Mouse (Mus musculus): ENCODE results near the gene Arglu1.

The Arglu1 gene

DNA sequence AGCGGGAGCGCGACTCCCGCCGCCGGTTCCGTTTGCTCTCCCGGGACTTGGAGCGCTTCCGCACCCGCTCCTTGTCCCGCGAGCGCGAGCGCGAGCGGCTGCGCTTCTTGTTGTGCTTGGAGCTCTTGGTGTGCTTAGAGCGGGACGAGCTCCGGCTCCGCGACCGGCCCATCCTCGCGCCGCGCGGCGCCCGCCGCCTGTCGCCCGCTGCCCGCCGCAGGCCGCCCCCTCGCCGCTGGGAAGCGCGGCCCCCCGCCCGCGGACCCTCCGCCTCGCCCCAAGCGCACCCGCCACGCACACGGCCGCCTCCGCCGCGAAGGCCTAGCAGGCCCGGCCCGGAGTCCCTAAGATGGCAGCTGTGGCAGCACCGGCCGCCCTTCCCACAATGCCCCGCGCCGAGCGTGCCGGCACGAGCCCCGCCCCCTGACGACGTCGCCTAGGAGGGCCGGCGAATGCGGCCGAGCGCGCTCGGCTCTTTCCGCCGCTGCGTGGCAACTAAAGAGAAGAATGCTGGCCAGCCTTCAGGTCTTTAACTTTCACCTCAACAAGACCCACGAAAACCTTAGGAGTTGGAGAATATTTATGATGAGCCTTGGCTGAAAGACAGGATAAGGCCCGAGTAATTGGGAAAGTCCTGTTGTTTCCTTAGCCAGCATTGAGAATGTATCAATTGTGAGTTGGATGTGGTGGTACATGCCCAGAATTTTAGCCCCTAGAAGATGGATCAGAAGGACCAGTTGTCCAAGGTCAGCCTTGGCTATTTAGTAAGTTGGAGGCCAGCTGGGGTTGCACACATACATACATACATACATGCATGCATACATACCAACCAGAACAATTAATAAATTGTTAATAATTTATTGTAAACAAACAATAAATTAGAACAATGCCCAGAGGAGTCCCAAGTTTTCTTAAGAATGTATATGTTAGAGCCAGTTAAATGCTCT lies at the start of gene Arglu1:
Arglu1 (minus strand) TSS at position 376 of the 947 bp plus-strand sequence.
- peak; percentile 96 for DNase-seq

DNA sequence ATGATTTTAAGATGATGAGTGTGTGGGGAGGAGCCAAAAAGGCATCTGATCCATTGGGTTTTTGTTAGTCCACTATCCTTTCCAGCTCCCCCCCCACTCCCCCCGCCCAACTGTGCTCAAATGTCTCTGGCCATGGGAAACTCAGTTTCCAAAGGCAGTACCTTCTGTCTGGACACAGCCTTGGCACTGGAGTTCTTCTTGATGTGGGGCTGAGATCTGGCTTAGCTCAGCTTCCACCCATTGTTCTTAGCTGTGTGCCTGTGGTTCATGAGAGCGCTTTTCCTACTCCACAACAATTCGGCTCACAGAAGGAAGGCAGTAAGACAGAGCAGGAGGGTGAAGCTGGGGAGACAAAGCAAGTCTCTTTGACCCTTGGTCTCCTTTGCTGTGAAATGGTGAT lies 47.0 kb upstream of the Arglu1 start:
- no peak for DNase-seq

DNA sequence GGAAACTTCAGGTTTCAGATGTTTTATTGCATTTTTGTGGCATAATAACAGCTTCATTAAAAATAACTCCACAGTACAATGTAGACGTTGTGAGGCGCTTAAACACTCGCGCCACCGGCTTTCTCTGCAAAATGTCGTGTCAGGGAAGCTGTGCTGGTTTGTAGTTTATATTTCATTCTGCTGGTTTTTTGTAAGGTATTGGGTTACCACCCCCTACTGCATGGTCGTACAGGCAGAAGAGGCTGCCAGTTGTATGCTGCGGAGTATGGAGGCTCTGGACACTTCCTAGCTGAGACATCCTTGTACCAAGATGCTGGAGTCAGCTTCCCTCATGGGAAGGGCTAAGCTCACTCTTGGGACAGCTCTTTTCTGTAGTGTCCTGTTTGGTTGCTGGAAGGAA lies 46.5 kb upstream of the Arglu1 start:
- no peak for DNase-seq

DNA sequence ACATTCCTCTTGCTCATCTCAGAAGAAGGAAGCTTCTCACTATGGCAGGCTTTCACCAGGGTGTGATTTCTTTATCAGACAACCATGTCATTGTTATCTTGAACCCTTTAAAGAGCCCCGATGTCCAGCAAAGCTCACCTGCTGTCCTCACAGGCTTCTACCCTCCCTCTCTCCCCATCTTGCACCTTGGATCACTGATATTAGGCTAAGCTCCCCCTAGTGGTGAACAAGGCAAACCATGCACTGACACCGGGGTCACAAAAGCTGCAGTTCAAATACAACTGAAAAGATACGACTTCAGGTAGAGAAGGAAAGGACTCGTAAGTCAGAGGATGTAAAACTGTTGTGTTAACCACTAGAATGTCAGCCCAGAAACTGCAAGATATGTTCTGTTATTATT lies 43.5 kb upstream of the Arglu1 start:
- DNase-seq: peak; percentile 4

DNA sequence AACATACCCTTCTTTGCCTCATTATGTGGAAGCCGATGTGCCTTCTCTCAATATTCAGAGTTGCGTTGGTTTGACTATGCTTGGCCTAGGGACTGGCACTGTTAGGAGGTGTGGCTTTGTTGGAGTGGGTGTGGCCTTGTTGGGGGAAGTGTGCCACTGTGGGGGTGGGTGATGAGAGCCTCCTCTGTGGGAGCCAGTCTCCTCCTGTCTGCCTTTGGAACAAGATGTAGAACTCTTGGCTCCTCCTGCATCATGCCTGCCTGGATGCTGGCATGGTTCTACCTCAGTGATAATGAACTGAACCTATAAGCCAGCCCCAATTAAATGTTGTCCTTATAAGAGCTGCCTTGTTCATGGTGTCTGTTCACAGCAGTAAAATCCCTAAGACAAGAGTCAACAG lies 38.3 kb upstream of the Arglu1 start:
- no peak for DNase-seq

DNA sequence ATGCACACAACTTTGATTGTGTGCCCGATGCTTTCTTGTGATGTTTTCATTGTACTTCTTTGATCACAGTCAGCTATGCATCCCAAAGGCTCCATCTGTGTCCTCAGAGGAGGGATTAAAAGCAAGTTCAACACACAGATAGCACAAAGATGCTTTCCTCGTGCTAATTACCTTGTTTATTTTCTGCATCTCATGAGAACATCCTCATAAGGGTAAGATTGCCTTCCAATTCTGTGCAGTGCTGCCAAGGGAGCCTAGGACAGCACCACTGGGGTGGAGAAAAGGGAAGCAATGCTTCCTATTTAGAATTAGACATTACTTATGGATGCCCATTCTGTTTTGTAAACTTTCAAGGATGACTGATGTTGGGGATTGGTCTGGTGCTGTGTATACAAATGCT lies 36.2 kb upstream of the Arglu1 start:
- no peak for DNase-seq

DNA sequence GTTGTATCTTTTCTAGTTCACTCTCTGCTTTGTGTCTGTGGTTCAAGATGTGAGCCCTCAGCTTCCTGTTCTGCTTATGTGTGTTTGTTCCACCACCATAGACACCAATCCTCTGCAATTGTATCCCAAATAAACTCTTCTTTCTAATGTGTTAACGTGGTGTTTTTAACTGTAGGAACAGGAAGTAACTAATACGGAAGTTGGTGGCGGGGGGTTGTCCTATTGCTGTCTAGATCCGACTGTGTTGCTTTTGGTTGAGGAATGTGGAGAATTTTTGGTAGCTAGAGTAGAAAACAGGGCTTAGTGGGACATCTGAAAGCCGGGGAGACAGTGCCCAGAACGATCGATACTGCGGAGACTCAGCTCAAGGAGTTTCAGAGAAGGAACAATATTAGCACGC lies 14.5 kb upstream of the Arglu1 start:
- DNase-seq: no peak

DNA sequence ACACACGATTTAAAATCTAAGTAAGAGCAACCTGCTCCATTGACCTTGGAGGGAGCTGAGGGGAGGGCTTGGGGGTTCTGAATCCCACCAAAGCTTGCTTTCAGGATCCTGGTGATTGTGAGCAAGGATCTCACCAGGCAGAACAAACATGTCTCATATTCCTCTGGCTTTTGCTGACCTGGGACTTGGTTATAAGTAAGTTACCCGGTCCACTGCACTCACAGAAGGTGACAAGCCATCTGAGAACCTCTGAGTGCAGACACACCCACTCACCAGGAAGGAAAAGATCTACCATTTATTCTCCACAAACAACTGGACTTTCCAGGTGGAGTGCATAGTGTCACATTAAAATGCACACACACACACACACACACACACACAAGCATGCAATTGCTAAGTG lies 13.3 kb upstream of the Arglu1 start:
- no peak for DNase-seq

DNA sequence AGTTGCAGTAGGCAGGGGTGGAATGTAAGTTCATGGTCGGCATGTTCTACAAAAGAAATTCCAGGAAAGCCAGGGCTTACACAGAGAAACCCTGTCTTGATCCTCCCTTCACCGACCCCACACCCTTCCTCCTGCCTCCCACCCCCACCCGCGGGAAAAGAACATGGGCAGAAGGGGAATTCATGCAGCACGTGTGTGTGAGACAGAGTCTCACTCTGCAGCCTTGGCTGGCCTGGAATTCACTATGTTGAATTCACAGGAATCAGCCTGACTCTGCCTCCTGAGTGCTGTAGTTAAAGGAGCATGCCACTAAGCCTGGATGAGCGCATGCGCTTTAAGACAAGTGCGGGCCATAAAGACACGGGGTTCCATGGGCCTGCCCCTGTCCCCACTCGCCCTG lies 10.5 kb upstream of the Arglu1 start:
- no peak for DNase-seq

DNA sequence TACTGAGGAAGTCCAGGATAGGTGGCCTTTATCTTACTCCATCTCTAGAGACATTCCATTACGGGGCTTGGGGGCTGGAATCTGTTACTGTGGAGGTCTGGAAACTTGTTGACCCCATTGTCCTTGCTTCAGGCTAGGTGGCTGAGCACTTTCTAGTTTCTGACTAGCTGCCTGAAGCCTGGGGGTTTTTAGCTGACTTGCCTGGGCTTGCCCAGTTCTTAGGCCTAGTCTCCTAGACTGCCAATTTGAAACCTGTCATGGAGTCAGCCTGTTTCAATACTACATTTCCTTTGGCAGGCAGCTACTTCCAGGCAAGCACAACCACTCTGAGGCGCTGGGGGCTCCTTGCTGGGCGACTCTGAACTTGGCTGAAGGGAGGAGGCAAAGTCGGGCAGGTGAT lies 9.9 kb upstream of the Arglu1 start:
- DNase-seq: no peak

DNA sequence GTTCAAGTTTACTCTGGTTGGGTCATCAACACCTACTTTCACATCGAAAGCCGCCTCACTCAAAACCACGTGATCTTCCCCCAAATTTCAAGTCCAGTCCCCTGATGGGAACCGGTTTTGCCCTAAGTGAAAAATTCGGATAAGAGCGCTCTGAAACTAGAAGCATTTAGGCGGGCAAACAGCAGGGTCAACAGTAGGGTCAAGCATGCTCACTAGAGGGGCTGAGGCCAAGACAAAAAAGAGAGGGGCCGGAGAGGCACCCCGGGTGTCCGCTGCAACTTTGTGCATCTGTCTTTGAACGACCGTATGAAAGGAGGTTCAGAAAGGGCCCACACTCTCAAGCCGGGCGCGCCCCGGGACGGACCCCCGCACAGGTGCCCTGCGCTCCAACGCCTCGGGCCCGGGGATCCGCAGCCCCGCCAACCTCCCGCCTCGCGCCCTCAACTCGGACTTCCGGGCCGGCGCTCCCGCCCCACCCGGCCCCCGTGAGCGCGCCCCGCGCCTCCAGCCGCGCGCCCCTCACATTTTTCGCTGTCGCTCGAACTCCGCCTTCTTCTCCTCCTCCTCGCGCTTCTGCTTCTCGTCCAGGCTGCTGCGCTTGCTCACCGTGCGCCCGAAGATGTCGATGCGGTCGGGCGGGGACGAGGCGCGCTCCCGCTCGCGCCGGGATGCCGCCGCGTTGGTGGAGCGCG lies 721 bp downstream of the Arglu1 start:
- peak; percentile 53 for DNase-seq

DNA sequence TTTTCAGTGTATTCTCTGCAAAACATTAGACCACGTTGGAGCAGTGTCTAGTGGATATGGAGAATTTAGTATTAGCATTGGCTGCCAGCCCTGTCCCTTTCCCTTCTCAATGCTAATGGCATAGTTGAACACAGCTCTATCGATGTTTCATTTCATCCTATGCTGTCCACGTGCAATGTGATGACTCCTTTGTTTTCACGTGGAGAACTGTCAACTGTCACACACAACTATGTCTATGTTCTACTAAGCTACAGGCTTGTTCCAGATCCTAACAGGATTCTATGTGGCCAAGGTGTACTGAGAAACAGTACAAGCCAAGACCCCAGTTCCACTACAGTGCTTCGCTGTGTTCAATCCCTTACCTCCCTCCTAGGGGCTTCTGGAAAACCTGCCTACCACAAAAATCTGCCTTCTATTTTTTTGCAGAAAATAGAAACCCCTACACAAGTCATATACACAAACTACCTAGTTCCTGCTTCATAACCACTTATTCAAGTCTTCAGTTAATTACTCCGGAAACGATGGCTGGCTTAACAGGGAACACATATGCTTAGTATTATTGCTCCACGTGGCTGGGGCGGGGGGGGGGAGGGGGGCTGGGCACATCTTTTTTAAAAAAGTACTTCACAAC lies 1.4 kb downstream of the Arglu1 start:
- DNase-seq: no peak

DNA sequence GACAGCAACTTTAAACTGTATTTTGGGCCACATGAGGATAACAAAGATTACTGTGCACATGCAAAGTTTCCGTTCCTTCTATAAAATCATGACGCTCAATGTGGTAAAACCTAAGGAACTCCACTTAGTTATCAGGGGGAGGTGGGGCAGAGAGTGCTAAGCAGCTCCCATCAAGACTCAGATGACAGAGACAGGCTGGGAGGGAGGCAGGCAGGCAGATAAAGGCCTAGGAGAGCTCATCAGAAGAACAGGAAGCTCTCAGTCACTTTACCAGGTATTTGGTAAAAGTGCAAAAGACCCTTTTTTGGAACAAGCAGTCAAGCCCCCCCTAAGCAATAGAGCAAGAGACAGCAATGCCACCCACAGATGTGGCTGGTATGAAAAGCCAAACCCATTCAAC lies 4.8 kb downstream of the Arglu1 start:
- no peak for DNase-seq

DNA sequence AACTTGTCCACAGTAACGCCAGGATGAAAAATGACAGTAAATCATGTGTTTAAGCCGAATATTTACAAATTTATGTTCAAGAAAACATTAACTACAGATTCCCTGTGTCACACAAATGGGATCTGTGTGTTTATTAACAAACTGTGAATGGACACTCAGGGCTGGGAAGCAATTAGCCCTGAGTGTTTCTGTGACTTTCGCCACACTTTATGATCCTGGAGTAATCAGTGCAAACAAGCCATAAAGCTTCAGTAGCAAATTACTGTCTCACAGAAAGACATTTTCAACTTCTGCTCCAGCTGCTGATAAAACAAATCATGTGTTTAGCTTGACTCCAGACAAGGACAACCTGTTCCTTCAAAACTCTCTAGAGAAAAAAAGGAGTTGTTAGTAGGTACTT lies 7.6 kb downstream of the Arglu1 start:
- DNase-seq: no peak

DNA sequence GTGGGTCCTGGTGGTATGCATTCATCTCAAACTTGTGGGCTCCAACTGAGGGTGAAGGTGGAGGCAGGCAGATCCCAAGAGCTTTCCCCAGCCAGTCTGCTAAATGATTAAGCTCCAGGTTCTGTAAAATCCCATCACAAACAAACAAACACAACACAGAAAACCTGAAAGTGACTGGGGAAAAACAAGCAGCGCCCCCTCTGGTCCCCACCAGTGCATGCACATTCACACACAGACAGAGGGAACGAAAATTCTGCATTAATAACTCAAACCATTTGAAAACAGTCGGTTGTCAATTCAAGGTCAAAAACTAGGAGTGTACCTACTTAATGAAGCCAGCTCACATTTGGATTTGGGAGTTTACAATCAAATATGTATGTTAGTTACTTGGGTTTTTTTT lies 12.1 kb downstream of the Arglu1 start:
- no peak for DNase-seq

DNA sequence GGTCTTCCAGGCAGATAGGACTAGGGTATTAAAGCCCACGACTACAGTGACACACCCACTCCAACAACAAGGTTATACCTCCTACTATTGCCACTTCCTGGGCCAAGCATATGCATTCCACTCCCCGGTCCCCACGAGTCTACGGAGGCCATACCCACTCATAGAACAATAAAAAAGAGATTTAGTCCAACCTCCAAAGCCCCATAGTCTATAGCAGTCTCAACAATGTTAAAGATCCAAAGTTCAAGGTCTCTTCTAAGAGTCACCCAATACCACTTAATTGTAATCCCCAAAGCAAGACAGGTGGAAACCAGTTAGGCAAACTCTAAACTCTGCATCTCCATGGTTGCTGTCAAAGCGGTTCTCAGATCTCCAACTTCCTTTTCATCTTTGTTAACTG lies 15.5 kb downstream of the Arglu1 start:
- DNase-seq: no peak

DNA sequence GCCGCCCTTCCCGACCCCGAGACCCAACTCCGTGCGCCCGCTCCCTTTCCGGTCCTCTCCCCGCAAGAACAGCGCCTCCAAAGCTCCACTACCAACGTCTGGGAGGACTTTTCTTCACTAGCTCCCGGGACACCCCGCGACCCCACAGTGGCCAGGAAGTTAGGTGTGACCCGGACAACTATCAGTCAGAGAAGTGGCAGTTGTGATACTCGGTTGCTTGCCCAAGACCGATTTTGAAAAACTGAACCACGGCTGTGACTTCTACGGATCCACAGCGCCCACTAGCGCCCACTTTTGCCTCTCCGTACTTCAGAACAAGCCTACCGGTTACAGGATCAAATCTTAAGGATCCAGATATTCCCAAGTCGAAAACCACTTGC lies 28.6 kb downstream of the Arglu1 start:
- peak; percentile 65 for DNase-seq

DNA sequence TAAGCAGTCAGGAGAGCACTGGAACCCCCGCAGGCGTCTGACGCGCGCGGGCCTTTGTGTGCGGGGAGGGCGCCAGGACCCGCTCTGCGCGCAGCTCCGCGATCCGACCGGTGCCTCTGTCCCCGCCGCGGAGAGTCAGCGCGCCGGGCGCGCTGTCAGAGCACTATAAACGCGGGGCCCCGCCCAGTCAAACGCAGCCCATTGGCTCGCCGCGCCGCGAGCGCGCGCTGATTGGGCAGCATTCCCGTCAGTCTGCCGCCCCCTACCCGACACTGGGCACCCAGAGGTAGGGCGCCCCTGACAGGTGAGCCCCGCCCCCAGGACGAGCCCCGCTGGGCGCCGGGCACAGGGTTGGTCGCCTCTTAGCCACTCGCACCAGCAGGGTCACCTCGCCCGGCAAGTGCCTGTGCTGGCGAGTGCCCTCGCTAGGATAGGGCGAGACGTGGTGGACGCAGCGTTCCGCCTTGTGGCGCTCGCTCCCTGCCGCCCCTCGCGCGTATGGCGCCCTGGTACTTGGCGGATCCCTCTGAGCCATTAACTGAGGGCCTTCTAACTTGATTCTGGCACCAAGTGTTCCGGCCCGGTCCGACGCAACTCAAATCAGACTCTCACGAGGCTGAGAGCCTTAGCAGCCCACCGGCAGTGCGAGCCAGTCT lies 29.1 kb downstream of the Arglu1 start, which contains the start of gene Efnb2:
Efnb2 (minus strand) TSS at position 140 of the 656 bp plus-strand sequence.
- DNase-seq: peak; percentile 69

DNA sequence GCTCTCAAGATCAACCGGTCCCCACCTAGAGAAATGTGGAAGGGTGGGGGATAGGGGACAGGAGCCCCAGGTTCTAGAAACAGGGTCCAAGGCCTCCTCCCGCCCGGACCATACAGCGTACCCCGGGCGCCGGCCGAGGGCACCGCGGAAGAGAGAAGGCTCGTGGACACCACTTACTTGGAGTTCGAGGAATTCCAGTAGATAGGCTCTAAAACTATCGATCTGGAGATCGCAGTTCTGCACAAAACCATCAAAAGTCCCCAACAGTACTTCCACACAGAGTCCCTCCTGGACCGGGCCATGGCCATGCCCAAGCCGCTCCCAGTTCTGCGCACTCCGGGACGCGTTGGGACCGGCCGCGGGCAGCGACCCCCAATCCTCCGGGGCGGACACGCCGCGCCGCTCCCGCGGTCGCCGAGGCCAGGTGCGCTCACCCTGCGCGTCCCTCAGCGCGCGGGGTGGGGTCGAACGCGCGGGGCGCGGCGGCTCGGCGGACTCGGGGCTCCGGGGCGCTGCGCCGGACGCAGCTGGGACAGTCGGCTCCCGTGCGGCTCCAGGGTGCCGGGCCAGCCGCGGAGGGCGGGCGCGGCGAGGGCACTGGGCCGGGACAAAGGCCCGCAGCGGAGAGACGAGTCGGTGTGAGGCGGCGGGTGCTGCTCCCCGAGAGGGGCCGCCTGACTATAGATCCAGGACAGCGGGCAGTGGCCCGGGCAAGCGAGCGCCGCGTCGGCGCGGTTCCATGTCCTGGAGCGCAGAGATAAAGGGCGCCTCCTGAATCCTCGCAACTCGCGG lies 29.8 kb downstream of the Arglu1 start:
- no peak for DNase-seq

DNA sequence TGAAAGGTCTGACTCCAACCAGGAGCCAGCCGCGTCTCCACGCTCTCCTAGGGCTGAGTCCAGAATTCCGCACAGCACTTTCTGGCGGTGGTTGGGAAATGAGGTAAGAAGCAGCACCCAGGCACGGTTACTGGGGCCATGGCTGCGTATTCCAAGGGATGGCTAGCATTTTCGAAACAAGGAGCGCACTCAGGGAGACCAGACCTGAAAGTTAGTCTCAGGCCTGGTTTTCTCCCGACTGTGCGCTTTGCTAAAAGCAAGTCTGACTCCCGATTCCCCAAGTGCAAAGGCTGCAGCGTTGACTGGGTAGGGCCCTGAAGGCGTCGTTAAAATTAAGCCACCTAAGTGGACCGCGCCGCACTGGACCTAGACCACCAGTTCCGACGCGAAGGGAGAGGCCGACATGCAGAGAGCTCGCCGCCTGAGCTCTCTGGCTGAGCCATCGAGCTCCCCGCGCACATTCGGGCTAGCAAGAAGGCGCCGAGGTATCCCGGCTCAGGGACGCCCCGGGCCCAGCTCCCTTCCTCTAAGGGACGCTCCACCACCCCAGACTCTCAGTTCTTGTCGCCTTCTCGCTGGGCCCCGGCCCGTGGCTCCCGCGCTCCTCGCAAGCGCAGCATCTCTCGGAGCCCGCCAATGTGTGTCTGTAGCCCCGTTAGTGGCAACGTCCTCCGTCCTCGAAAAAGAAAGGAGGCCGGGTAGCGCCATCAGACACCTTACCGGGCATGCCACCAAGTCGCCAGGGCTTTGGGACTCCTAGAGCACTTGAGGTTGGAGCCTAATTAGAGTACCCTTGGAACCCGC lies 30.6 kb downstream of the Arglu1 start:
- DNase-seq: no peak

DNA sequence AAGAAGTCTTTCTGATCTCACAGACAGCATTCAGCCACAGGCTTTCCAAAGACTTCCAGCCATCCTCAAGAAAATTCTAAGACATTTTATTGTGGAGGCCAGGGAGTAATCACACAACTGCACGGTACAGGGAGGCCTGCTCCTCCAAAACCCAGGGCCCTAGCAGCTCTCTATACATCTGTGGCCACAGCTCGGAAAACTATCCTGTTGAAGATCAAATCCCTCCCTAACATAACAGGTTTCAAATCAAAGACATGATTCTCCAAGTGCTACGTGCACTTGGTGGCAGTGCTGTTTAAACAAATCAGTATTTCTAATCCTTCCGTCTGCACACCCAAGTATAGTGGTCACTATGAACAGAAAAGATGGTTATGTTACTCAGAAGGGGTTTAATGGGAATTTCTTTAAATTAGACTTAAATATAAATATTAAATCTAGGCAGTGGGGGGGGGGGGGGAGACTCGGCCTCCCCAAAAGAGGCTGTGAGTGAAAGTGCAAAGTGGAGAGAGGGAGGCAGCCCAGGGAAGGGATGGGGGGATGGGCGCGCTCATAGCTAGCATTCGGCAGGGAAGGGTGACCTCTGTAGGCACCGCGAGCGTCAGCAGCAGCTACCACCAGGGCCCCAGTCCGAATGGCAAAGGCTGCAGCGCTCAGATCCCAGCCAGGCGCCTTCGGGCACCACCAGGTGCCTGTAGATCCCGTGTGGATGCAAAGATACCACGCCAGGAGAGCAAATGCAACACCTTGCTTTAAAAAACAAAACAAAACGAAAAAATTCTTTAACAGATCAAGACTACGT lies 31.7 kb downstream of the Arglu1 start:
- peak; percentile 36 for DNase-seq
